Mouse (Mus musculus): ENCODE results near the gene Urah. TPM values are rescaled to one million over a fixed set of nuclear protein-coding genes. Genes with fewer than 3 reads are reported as not detected.

Gene Urah
- polyA plus RNA-seq, 1 experiment from 2014 or later: not detected

- Histone ChIP-seq H3K4me2 (no peak overlapping the region), H3K9me3 (replicated peaks; ENCODE audit: control insufficient read depth, low read length) (no peaks in the 10 kb centered on the region), H3K36me3 (ENCODE audit: control insufficient read depth, insufficient read depth, low read length) (no peaks in the 10 kb centered on the region), H3K27me3 (ENCODE audit: control insufficient read depth, insufficient read depth, low read length) (no peaks in the 10 kb centered on the region), H3K9ac (ENCODE audit: low read depth, low read length) (no peak overlapping the region), H3K27ac (ENCODE audit: low read depth, low read length) (no peak overlapping the region), H3K4me1 (ENCODE audit: control insufficient read depth, insufficient read depth, low read length) (no peaks in the 10 kb centered on the region), H3K4me3 (ENCODE audit: low read depth, low read length) (no peak overlapping the region)
- ATAC-seq (replicated peaks; ENCODE audit: insufficient number of reproducible peaks, low FRiP score, low TSS enrichment): no peak
- 89% methylated on average over 6 of the region's 6 CpGs for WGBS (ENCODE audit: insufficient replicate concordance)
These were observed 24.3 kb upstream of the Urah start for GRCm38 (mm10) chr7:140810496-140810895.

- WGBS (ENCODE audit: insufficient replicate concordance): 85% methylated on average over 13 of the region's 13 CpGs
- no peak for ATAC-seq (replicated peaks; ENCODE audit: insufficient number of reproducible peaks, low FRiP score, low TSS enrichment)
- no peak overlapping the region for H3K4me3 ChIP-seq (ENCODE audit: low read depth, low read length)
These were observed 23.1 kb upstream of the Urah start for GRCm38 (mm10) chr7:140811714-140812113.

GRCm38 (mm10) chr7:140812850-140813249, 22.0 kb upstream of the Urah start:
- 85% methylated on average over 12 of the region's 12 CpGs for WGBS (ENCODE audit: insufficient replicate concordance)
- no peak overlapping the region for H3K4me3 ChIP-seq (ENCODE audit: low read depth, low read length)
- H3K4me1 ChIP-seq (ENCODE audit: control insufficient read depth, insufficient read depth, low read length): no peaks in the 10 kb centered on the region
- no peaks in the 10 kb centered on the region for H3K9me3 ChIP-seq (replicated peaks; ENCODE audit: control insufficient read depth, low read length)
- H3K36me3 ChIP-seq (ENCODE audit: control insufficient read depth, insufficient read depth, low read length): no peaks in the 10 kb centered on the region
- no peak overlapping the region for H3K4me2 ChIP-seq
- no peak overlapping the region for H3K9ac ChIP-seq (ENCODE audit: low read depth, low read length)
- ATAC-seq (replicated peaks; ENCODE audit: insufficient number of reproducible peaks, low FRiP score, low TSS enrichment): no peak
- H3K27me3 ChIP-seq (ENCODE audit: control insufficient read depth, insufficient read depth, low read length): no peaks in the 10 kb centered on the region
- H3K27ac ChIP-seq (ENCODE audit: low read depth, low read length): no peak overlapping the region

More at GRCm38 (mm10) chr7:140811714-140812113, 23.1 kb upstream of the Urah start:
- no peaks in the 10 kb centered on the region for H3K9me3 ChIP-seq (replicated peaks; ENCODE audit: control insufficient read depth, low read length)
- H3K27ac ChIP-seq (ENCODE audit: low read depth, low read length): no peak overlapping the region
- H3K4me2 ChIP-seq: no peak overlapping the region
- no peaks in the 10 kb centered on the region for H3K4me1 ChIP-seq (ENCODE audit: control insufficient read depth, insufficient read depth, low read length)
- no peaks in the 10 kb centered on the region for H3K36me3 ChIP-seq (ENCODE audit: control insufficient read depth, insufficient read depth, low read length)
- H3K27me3 ChIP-seq (ENCODE audit: control insufficient read depth, insufficient read depth, low read length): no peaks in the 10 kb centered on the region
- no peak overlapping the region for H3K9ac ChIP-seq (ENCODE audit: low read depth, low read length)

- Histone ChIP-seq H3K4me3 (ENCODE audit: low read depth, low read length) (no peak overlapping the region), H3K36me3 (ENCODE audit: control insufficient read depth, insufficient read depth, low read length) (no peaks in the 10 kb centered on the region), H3K27me3 (ENCODE audit: control insufficient read depth, insufficient read depth, low read length) (no peaks in the 10 kb centered on the region), H3K4me2 (no peak overlapping the region), H3K4me1 (ENCODE audit: control insufficient read depth, insufficient read depth, low read length) (no peaks in the 10 kb centered on the region), H3K27ac (ENCODE audit: low read depth, low read length) (no peak overlapping the region), H3K9ac (ENCODE audit: low read depth, low read length) (no peak overlapping the region), H3K9me3 (replicated peaks; ENCODE audit: control insufficient read depth, low read length) (no peaks in the 10 kb centered on the region)
- ATAC-seq (replicated peaks; ENCODE audit: insufficient number of reproducible peaks, low FRiP score, low TSS enrichment): no peak
- WGBS (ENCODE audit: insufficient replicate concordance): 65% methylated on average over 4 of the region's 4 CpGs
These were observed 14.6 kb upstream of the Urah start for GRCm38 (mm10) chr7:140820173-140820572.

GRCm38 (mm10) chr7:140821305-140821652, 13.5 kb upstream of the Urah start:
- Histone ChIP-seq H3K27ac (ENCODE audit: low read depth, low read length) (no peak overlapping the region), H3K27me3 (ENCODE audit: control insufficient read depth, insufficient read depth, low read length) (no peaks in the 10 kb centered on the region), H3K9ac (ENCODE audit: low read depth, low read length) (peak overlapping the region; percentile 65; the same call in 1 of the 2 replicates), H3K36me3 (ENCODE audit: control insufficient read depth, insufficient read depth, low read length) (no peaks in the 10 kb centered on the region), H3K9me3 (replicated peaks; ENCODE audit: control insufficient read depth, low read length) (no peaks in the 10 kb centered on the region), H3K4me2 (peak overlapping the region; percentile 84), H3K4me1 (ENCODE audit: control insufficient read depth, insufficient read depth, low read length) (no peaks in the 10 kb centered on the region), H3K4me3 (ENCODE audit: low read depth, low read length) (peak overlapping the region; percentile 55)
- 50% methylated on average over 5 of the region's 5 CpGs for WGBS (ENCODE audit: insufficient replicate concordance)
- ATAC-seq (replicated peaks; ENCODE audit: insufficient number of reproducible peaks, low FRiP score, low TSS enrichment): no peak

GRCm38 (mm10) chr7:140821653-140822329, 13.0 kb upstream of the Urah start, which contains the start of gene Zfp941:
Gene Zfp941 (minus strand): TSS chr7:140822178.
- Histone ChIP-seq H3K36me3 (ENCODE audit: control insufficient read depth, insufficient read depth, low read length) (no peaks in the 10 kb centered on the region), H3K4me1 (ENCODE audit: control insufficient read depth, insufficient read depth, low read length) (no peaks in the 10 kb centered on the region), H3K9ac (ENCODE audit: low read depth, low read length) (peak within 1 kb of the TSS; percentile 65), H3K4me3 (ENCODE audit: low read depth, low read length) (peak within 1 kb of the TSS; percentile 55), H3K4me2 (peak within 1 kb of the TSS; percentile 84), H3K27me3 (ENCODE audit: control insufficient read depth, insufficient read depth, low read length) (no peaks in the 10 kb centered on the region), H3K9me3 (replicated peaks; ENCODE audit: control insufficient read depth, low read length) (no peaks in the 10 kb centered on the region), H3K27ac (ENCODE audit: low read depth, low read length) (no peak within 1 kb of the TSS)
- ATAC-seq (replicated peaks; ENCODE audit: insufficient number of reproducible peaks, low FRiP score, low TSS enrichment): peak; percentile 49; the same call in 1 of the 2 replicates
- WGBS (ENCODE audit: insufficient replicate concordance): 4% methylated on average over 21 of the region's 21 CpGs

GRCm38 (mm10) chr7:140822731-140823130, 12.1 kb upstream of the Urah start:
- Histone ChIP-seq H3K27me3 (ENCODE audit: control insufficient read depth, insufficient read depth, low read length) (no peaks in the 10 kb centered on the region), H3K9ac (ENCODE audit: low read depth, low read length) (no peak overlapping the region), H3K4me3 (ENCODE audit: low read depth, low read length) (no peak overlapping the region), H3K9me3 (replicated peaks; ENCODE audit: control insufficient read depth, low read length) (no peaks in the 10 kb centered on the region), H3K36me3 (ENCODE audit: control insufficient read depth, insufficient read depth, low read length) (no peaks in the 10 kb centered on the region), H3K4me2 (no peak overlapping the region), H3K4me1 (ENCODE audit: control insufficient read depth, insufficient read depth, low read length) (no peaks in the 10 kb centered on the region), H3K27ac (ENCODE audit: low read depth, low read length) (no peak overlapping the region)
- ATAC-seq (replicated peaks; ENCODE audit: insufficient number of reproducible peaks, low FRiP score, low TSS enrichment): no peak
- WGBS (ENCODE audit: insufficient replicate concordance): 88% methylated on average over 4 of the region's 4 CpGs

GRCm38 (mm10) chr7:140828171-140828881, 6.5 kb upstream of the Urah start:
- no peak overlapping the region for H3K27ac ChIP-seq (ENCODE audit: low read depth, low read length)
- H3K36me3 ChIP-seq (ENCODE audit: control insufficient read depth, insufficient read depth, low read length): no peaks in the 10 kb centered on the region
- no peaks in the 10 kb centered on the region for H3K9me3 ChIP-seq (replicated peaks; ENCODE audit: control insufficient read depth, low read length)
- 23% methylated on average over 8 of the region's 8 CpGs for WGBS (ENCODE audit: insufficient replicate concordance)
- no peaks in the 10 kb centered on the region for H3K4me1 ChIP-seq (ENCODE audit: control insufficient read depth, insufficient read depth, low read length)
- H3K4me3 ChIP-seq (ENCODE audit: low read depth, low read length): no peak overlapping the region
- ATAC-seq (replicated peaks; ENCODE audit: insufficient number of reproducible peaks, low FRiP score, low TSS enrichment): no peak
- H3K27me3 ChIP-seq (ENCODE audit: control insufficient read depth, insufficient read depth, low read length): no peaks in the 10 kb centered on the region; the same call in 1 of the 2 replicates
- H3K9ac ChIP-seq (ENCODE audit: low read depth, low read length): no peak overlapping the region
- no peak overlapping the region for H3K4me2 ChIP-seq

All from heart, embryonic 11.5 days (tissue).